Mouse (Mus musculus): ENCODE results near the gene Uso1.

- TF ChIP-seq CTCF (IDR thresholded peaks at IDR 0.05; ENCODE audit: low read depth) (no peak), EP300 (IDR thresholded peaks at IDR 0.05; ENCODE audit: low read depth) (no peak)
Measured at GRCm38 (mm10) chr5:92205184-92205583, 67.4 kb downstream of the Uso1 start.
